Mouse (Mus musculus) B cell, adult 2 months (primary cell): ENCODE results near the gene Fat3.

Experiments
- DNase-seq, 2 experiments: peaks; one replicate each; pipeline ENCODE4 v3.0.0; 2022

The Fat3 gene

GRCm38 (mm10) chr9:16226545-16226944, 274.5 kb downstream of the Fat3 start:
- no peak for DNase-seq

DNA sequence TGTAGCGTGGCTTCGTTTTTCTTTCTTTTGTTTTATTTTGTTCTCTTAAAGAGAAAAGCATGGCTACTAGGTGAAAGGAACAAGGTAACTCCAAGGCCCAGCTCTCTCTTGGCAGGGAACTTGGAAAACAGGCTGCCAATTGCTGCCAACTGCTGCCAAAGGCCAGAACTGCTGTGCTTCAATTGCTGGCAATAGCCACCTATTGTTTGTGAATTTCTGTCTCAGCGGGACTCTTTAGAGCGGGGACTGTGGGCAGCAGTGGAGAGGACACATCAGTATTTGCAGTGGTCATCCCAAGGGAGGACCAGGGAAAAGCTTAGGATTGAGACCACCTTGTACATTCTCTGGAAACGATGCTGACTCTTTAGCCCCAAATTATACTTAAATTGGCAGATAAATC, 279.2 kb downstream of the Fat3 start:
- DNase-seq = no peak

- no peak for DNase-seq
Observed at GRCm38 (mm10) chr9:16216235-16216634, 284.9 kb downstream of the Fat3 start.

GRCm38 (mm10) chr9:16214731-16215681, 286.1 kb downstream of the Fat3 start:
- DNase-seq = no peak

DNA sequence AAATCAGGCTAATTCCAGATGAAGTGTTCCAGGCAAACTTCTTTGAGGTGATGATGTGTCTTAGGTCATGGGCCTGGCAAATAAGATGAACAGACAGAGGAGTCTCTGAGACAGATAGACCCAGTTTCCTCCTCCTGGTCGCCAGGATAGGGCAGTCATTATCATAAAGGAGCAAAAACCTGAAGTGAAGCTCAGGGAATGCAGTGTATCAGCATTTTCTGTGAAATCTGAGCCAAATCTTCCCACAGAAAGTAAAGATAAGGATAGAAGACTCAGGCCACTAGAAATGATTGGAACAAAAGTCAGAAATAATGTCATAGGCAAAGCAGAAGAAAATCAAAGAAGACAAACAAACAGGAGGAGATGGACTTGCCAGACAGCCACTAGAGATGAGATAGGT, 287.8 kb downstream of the Fat3 start:
- DNase-seq = no peak

DNA sequence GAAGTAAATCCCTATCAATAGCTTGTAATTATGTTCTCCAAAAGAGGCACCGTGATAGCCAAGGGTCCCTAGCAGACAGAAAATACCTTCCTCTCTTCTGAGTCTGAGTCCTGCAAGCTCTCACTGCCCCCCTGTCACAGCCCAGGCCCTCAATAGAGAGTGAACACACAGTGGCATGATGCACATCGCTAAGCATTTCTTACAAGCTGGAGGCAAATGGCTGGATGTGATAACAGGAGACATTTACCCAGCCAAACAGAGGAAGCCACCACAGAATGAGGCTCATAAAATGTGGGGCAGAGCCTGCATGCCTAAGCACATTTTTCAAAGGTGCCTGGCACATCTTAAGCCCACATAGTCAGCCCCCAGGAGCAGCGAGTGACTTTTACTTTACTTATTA, 288.5 kb downstream of the Fat3 start:
- no peak for DNase-seq

GRCm38 (mm10) chr9:16212163-16212562, 288.9 kb downstream of the Fat3 start:
- DNase-seq = no peak

DNA sequence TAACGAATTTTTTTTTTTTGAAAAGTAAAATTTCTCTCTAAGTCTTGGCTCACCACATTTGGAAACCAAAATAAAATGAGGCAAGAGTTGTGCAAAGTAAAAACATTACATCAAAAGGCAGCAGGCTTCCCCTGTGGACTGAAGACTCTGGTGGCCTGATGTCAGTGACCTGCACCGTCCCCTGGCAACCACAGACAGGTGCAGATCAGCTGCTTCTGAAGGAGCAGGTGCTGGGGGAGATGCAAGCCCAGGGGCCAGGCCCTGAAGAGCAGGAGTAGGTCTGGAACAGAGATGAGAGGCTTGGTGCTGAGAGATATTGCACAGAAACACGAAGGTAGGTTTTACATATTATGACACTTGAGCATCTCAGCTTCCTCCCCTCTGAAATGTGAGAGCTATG, 289.6 kb downstream of the Fat3 start:
- no peak for DNase-seq

DNA sequence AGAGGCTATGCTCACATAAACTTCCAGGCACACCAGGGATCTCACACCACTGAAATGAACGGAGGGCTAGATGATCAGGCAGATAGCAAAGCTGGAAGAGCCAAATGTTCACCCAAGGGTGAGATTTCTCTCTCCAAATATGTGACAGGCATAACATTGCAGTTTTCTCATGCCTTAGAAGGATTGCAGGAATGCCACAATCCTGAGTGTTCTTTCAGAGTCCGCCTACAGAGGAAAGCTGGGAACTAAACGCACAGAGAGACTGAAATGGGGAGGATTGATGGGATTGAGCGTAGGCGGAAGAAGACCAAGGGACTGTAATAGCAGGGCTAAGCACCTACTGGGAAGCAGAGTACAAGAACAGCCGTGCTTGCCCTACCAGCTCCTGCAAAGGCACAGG, 298.8 kb downstream of the Fat3 start:
- DNase-seq = no peak

GRCm38 (mm10) chr9:16200948-16201347, 300.1 kb downstream of the Fat3 start:
- DNase-seq = no peak

DNA sequence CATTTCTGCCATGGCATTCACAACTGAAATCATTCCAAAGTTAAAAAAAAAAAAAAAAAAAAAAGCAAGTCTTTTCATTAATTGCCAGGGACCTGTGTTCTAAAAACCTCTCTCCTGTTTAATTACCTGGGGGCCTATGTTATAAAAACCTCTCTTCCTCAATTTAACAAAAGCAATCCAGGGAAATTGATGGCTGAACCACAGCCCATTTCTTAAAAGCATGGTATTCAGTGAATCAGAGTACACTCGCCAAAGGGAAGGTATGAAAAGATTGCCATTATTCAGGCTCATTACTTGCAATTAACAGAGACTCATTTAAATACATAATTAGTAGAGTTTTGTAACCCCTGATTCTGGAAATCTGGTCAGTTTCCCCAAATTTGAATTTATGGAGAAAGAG, 314.6 kb downstream of the Fat3 start:
- no peak for DNase-seq

GRCm38 (mm10) chr9:16169238-16169637, 331.8 kb downstream of the Fat3 start:
- no peak for DNase-seq

DNA sequence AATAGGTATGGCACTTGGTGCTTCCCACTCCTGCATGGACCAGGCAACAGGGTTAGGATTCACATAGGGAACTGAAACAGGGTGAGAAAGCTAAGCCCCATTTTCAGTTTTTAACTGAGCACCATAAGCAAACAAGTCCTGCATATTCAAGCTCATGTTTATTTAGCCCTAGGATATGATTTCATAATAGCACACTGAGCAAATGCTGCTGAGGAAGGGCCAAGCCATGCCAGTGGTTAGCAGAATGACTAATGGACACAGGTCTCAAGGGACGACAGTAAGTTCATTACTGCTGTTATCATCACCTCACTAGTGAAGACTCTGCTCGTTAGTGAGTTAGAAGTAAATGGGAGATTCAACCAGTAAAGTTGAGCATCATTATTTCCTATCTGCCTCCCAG, 333.0 kb downstream of the Fat3 start:
- no peak for DNase-seq

- DNase-seq = no peak
Observed at GRCm38 (mm10) chr9:16159366-16159765, 341.7 kb downstream of the Fat3 start.

DNA sequence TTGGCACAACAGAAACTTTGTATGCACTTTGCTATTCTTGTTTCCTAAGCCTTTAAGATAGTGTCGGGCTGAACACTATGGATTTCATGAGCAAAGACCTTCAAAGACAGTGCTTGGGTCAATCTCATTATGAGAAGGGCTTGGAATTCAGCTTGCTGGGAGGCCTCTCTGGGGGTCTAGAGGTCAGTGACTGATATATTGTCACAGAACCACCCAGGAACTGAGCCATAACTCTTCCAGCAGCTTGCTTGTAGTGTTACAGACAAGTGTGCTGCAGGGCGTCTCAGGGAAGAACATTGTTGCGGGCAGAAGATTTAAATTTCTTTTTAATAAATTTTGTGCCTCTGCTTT, 347.5 kb downstream of the Fat3 start:
- DNase-seq = no peak

- no peak for DNase-seq
Observed at GRCm38 (mm10) chr9:16152756-16153579, 348.1 kb downstream of the Fat3 start.

- no peak for DNase-seq
Observed at GRCm38 (mm10) chr9:16150046-16150445, 351.0 kb downstream of the Fat3 start.

DNA sequence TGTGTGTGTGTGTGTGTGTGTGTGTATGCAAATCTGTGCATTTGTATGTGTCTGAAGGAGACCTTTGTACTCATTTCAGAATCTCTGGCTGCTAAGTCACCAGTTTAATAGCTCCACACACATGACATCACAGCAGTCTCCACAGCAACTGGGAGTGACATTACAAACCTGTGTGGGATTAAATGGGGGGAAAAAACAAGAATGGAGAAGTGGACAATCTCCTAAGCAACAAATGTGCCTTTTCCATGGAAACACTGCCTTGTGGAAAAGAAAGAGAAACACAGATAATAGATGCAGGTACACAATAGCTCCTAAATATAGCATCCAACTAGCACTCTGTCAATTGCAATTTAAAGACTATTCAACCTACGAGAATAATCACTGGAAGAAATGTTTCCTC, 353.4 kb downstream of the Fat3 start:
- DNase-seq = no peak

GRCm38 (mm10) chr9:16144684-16145083, 356.4 kb downstream of the Fat3 start:
- no peak for DNase-seq

- no peak for DNase-seq
Observed at GRCm38 (mm10) chr9:16139300-16139699, 361.8 kb downstream of the Fat3 start.

DNA sequence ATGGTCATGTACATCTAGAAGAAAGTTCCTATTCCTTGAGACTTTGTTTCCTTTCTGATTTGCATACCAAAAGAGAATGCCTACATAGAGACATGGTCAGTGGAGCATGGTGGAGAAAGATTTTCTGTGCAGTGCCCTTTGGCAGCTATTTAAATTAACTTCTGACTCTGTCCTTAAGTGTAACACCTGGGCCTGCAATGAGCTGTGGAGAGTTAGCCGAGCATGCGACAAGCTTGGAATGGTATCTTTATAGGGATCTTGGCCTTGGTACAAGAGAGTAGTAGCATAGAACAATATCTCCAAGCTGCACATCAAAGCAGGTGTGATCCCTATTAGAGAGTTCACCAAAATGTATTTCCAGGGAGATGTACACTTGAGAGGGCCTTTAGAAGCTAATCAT, 368.0 kb downstream of the Fat3 start:
- DNase-seq = no peak

DNA sequence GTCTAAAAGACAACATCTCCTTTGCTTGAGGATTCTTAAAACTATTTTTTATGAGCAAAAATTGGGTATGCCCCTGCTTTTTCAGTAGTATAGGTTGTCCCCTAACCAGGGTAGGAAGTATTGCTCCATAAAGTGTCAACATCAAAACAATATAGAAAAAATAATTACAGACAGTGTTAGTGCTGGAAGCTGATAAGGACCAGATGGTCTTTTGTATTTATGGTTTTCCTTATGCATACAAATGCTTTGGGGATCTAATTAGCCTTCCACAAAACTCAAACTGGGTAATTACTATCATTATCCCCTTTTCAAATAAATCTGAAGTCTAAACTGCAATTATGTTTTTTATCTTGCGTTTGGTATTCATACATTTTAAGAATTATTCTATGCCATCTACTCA, 368.5 kb downstream of the Fat3 start:
- no peak for DNase-seq

- DNase-seq = no peak
Observed at GRCm38 (mm10) chr9:16121756-16122155, 379.3 kb downstream of the Fat3 start.

GRCm38 (mm10) chr9:16114821-16115485, 386.1 kb downstream of the Fat3 start:
- DNase-seq = no peak
